Mouse (Mus musculus) forebrain, embryonic 13.5 days (tissue): ENCODE data around the gene Man2b2. TPM values are rescaled to one million over a fixed set of nuclear protein-coding genes. Genes with fewer than 3 reads are reported as not detected.

Source experiments
- polyA plus RNA-seq: library from polyadenylated mRNA; unstranded; fragments of >200 nt; fragmentation: Nextera tagmentation; extraction: Ambion mirVana; gene quantifications from 2 replicates; pipeline ENCODE4 v1.2.1, GENCODE M21; 2015

The Man2b2 gene
- polyA plus RNA-seq, 1 experiment from 2014 or later = 5.8 TPM

Other genes starting within 250 kb of the Man2b2 start
- 67.0 and 68.0 TPM in 2 replicates for gene Tbc1d14, start 237.4 kb downstream of the Man2b2 start, polyA plus RNA-seq
- gene D5Ertd579e, start 134.6 kb downstream of the Man2b2 start, polyA plus RNA-seq = 27.4 and 34.3 TPM in 2 replicates
- gene Bloc1s4, start 82.0 kb downstream of the Man2b2 start, polyA plus RNA-seq = 23.9 and 24.2 TPM in 2 replicates
- gene Mrfap1, start 33.9 kb downstream of the Man2b2 start, polyA plus RNA-seq = 332 and 345 TPM in 2 replicates
- gene Ppp2r2c, start 37.9 kb upstream of the Man2b2 start, polyA plus RNA-seq = 8.8 and 9.0 TPM in 2 replicates
- 5.3 and 6.5 TPM in 2 replicates for gene Wfs1, start 158.6 kb upstream of the Man2b2 start, polyA plus RNA-seq